Mouse (Mus musculus) hindbrain, embryonic 13.5 days (tissue): Measurements from ENCODE around the gene Heatr1. TPM values are rescaled to one million over a fixed set of nuclear protein-coding genes. Genes with fewer than 3 reads are reported as not detected.

Experiments
- ATAC-seq: fragments of 200-750 bp; cut with Nextera tagmentation; 2 replicates; pipeline ENCODE4 v1.8.0; 2017; ENCODE audit warnings: moderate TSS enrichment; ENCODE audit not compliant: low FRiP score
- H3K27ac ChIP-seq: fragments of 300-500 bp; sonication (generic); 2 replicates; pipeline ENCODE4 v1.5.1; 2015; ENCODE audit warnings: inconsistent platforms, mild to moderate bottlenecking, moderate library complexity
- H3K27me3 ChIP-seq: fragments of 300-500 bp; sonication (generic); 2 replicates; pipeline ENCODE4 v1.6.1; 2015; ENCODE audit warnings: mild to moderate bottlenecking, inconsistent platforms
- H3K36me3 ChIP-seq: fragments of 300-500 bp; sonication (generic); 2 replicates; pipeline ENCODE4 v1.6.1; 2015; ENCODE audit warnings: mild to moderate bottlenecking, inconsistent platforms
- H3K4me1 ChIP-seq: fragments of 300-500 bp; sonication (generic); replicated peaks from 2 replicates; pipeline ENCODE4 v1.6.1; 2015; ENCODE audit warnings: inconsistent platforms
- H3K4me2 ChIP-seq: fragments of 300-500 bp; sonication (generic); 2 replicates; pipeline ENCODE4 v1.6.1; 2015; ENCODE audit warnings: inconsistent platforms, mild to moderate bottlenecking, moderate library complexity
- H3K4me3 ChIP-seq: fragments of 300-500 bp; sonication (generic); 2 replicates; pipeline ENCODE4 v1.5.1; 2015; ENCODE audit warnings: mild to moderate bottlenecking, inconsistent platforms
- H3K9ac ChIP-seq: fragments of 300-500 bp; sonication (generic); 2 replicates; pipeline ENCODE4 v1.6.1; 2015; ENCODE audit warnings: mild to moderate bottlenecking, inconsistent platforms
- H3K9me3 ChIP-seq: fragments of 300-500 bp; sonication (generic); 2 replicates; pipeline ENCODE4 v1.6.1; 2016; ENCODE audit warnings: inconsistent platforms
- WGBS: fragments of 180-500 bp; shearing (Covaris S2); methylation state at CpG from one replicate; pipeline ENCODE4 v1.1.7; 2015; 5-methylcytosine and 5-hydroxymethylcytosine counted together
- polyA plus RNA-seq: library from polyadenylated mRNA; unstranded; fragments of >200 nt; fragmentation: Nextera tagmentation; extraction: Ambion mirVana; gene quantifications from 2 replicates; pipeline ENCODE4 v1.2.1, GENCODE M21; 2015

The Heatr1 gene
- polyA plus RNA-seq, 1 experiment from 2014 or later: 12.8 TPM

GRCm38 (mm10) chr13:12395571-12395970, 744 bp downstream of the Heatr1 start:
- 0% methylated on average over 23 of the region's 23 CpGs for WGBS
- Histone ChIP-seq H3K36me3 (peaks cover 30% of the 10 kb centered on the region), H3K4me3 (peak overlapping the region; percentile 92), H3K4me1 (peaks cover 10% of the 10 kb centered on the region), H3K27ac (no peak overlapping the region), H3K4me2 (peak overlapping the region; percentile 98), H3K27me3 (peaks cover 15% of the 10 kb centered on the region), H3K9me3 (no peaks in the 10 kb centered on the region), H3K9ac (peak overlapping the region; percentile 78)
- no peak; the same call in 1 of the 2 replicates for ATAC-seq

- H3K27ac ChIP-seq: no peak overlapping the region
- no peaks in the 10 kb centered on the region for H3K27me3 ChIP-seq
- WGBS: 85% methylated on average over 9 of the region's 9 CpGs
- no peak overlapping the region for H3K4me3 ChIP-seq
- H3K9ac ChIP-seq: no peak overlapping the region
- no peak for ATAC-seq
- H3K4me2 ChIP-seq: no peak overlapping the region
- peaks cover 75% of the 10 kb centered on the region for H3K36me3 ChIP-seq
- H3K4me1 ChIP-seq: no peaks in the 10 kb centered on the region
- no peaks in the 10 kb centered on the region for H3K9me3 ChIP-seq
These were observed 13.7 kb downstream of the Heatr1 start for GRCm38 (mm10) chr13:12408343-12409066.

- no peak overlapping the region for H3K4me3 ChIP-seq
- no peaks in the 10 kb centered on the region for H3K4me1 ChIP-seq
- H3K4me2 ChIP-seq: no peak overlapping the region
- WGBS: 89% methylated on average over 8 of the region's 8 CpGs
- no peaks in the 10 kb centered on the region for H3K9me3 ChIP-seq
- H3K36me3 ChIP-seq: peaks cover 84% of the 10 kb centered on the region
- ATAC-seq: no peak
- no peak overlapping the region for H3K9ac ChIP-seq
- no peaks in the 10 kb centered on the region for H3K27me3 ChIP-seq
- H3K27ac ChIP-seq: no peak overlapping the region
These were observed 17.2 kb downstream of the Heatr1 start for GRCm38 (mm10) chr13:12412016-12412415.

DNA sequence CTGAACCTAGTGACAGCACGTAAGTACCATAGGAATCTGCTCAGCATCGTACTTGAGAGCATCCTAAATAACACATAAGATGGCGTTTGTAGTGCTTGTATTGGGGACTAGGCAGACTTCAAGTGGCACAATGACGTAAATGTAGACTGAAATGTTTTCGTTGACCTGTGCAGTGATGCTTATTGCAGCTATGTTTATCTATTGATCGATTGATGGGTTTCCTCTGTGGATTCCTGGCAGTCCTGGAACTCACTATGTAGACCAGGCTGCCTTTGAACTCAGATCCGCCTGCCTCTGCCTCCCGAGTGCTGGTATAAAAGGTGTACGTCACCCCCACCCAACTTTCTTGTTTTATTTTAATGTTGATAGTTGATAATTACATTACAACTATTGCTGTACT, 25.8 kb downstream of the Heatr1 start:
- no peak for ATAC-seq

DNA sequence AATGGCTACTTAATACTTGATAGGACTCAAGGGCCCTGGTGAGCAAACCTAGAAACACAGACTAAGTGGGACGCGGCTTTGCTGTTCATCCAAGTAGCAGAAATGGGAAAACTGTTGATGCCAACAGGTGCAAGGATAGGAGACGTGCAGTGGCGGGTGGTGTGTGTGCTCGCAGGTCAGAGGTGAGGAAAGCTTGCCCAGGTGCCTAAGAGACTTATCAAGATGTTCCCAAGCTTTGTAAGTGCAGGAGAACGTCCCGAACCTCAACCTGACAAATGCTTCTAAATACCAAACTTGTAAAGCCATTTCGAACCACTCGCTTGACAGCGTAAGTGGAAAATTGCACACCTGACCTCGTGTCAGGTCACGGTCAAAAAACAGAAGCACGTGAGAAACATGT, 33.7 kb downstream of the Heatr1 start:
- H3K36me3 ChIP-seq: peaks cover 94% of the 10 kb centered on the region
- H3K4me1 ChIP-seq: no peaks in the 10 kb centered on the region
- H3K4me3 ChIP-seq: no peak overlapping the region
- ATAC-seq: no peak
- WGBS: 96% methylated on average over 13 of the region's 13 CpGs
- H3K9me3 ChIP-seq: no peaks in the 10 kb centered on the region
- no peak overlapping the region for H3K4me2 ChIP-seq
- no peaks in the 10 kb centered on the region for H3K27me3 ChIP-seq
- no peak overlapping the region for H3K27ac ChIP-seq
- no peak overlapping the region for H3K9ac ChIP-seq

More for the DNA sequence above, 25.8 kb downstream of the Heatr1 start:
- no peak overlapping the region for H3K9ac ChIP-seq
- no peak overlapping the region for H3K27ac ChIP-seq
- 96% methylated on average over 9 of the region's 9 CpGs for WGBS
- H3K4me2 ChIP-seq: no peak overlapping the region
- H3K4me3 ChIP-seq: no peak overlapping the region
- H3K9me3 ChIP-seq: no peaks in the 10 kb centered on the region
- H3K27me3 ChIP-seq: no peaks in the 10 kb centered on the region
- H3K4me1 ChIP-seq: no peaks in the 10 kb centered on the region
- H3K36me3 ChIP-seq: peaks cover 92% of the 10 kb centered on the region

- Histone ChIP-seq H3K27me3 (no peaks in the 10 kb centered on the region), H3K4me2 (no peak overlapping the region), H3K4me1 (no peaks in the 10 kb centered on the region), H3K27ac (no peak overlapping the region), H3K4me3 (no peak overlapping the region), H3K36me3 (peaks cover 93% of the 10 kb centered on the region), H3K9me3 (no peaks in the 10 kb centered on the region), H3K9ac (no peak overlapping the region)
- 88% methylated on average over 5 of the region's 5 CpGs for WGBS
- no peak for ATAC-seq
These were observed 39.0 kb downstream of the Heatr1 start for GRCm38 (mm10) chr13:12433843-12434242.

DNA sequence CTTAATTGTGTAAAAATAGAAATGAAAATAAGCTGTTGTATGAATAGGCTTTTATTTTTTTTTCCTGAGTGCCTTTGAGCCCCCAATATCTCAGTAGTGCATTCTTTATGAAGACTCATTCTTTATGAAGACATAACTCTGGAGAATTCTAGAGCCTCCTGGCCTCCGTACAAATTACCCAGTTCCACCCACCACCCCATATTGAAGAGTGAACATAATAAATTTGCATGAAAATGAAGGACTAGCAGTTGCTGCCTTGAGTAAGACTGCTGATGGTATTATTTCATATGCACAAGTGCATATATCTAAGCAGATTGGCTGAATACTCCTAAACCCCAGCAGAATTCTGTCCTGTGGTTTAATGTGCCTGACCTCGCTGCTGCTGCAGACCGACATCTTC, 44.8 kb downstream of the Heatr1 start:
- Histone ChIP-seq H3K9me3 (no peaks in the 10 kb centered on the region), H3K4me2 (no peak overlapping the region), H3K9ac (no peak overlapping the region), H3K4me1 (no peaks in the 10 kb centered on the region), H3K27ac (no peak overlapping the region), H3K4me3 (no peak overlapping the region), H3K36me3 (peaks cover 71% of the 10 kb centered on the region), H3K27me3 (no peaks in the 10 kb centered on the region)
- 96% methylated on average over 3 of the region's 3 CpGs for WGBS
- ATAC-seq: no peak

DNA sequence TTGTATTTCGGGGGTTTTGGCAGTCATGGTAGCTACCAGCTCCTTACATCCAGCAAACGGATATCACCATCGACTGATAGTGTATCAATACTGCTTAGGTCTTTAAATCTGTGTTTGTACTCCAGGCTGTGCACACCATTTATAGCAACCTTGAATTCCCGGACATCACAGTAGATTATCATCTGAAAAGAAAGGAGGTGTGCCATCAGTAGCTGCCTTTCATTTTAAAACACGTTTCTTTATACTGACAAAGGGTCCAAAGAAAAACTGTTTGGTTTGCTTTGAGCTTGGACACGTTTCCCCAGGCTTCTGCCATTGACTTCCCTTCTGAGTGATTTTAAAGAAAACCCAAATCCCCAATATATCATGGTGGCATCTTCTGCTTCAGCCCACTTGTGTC, 46.0 kb downstream of the Heatr1 start:
- WGBS: 88% methylated on average over 6 of the region's 6 CpGs
- Histone ChIP-seq H3K4me3 (no peak overlapping the region), H3K9me3 (no peaks in the 10 kb centered on the region), H3K36me3 (peaks cover 63% of the 10 kb centered on the region), H3K4me1 (no peaks in the 10 kb centered on the region), H3K9ac (no peak overlapping the region), H3K27me3 (no peaks in the 10 kb centered on the region), H3K4me2 (no peak overlapping the region), H3K27ac (no peak overlapping the region)
- no peak for ATAC-seq

DNA sequence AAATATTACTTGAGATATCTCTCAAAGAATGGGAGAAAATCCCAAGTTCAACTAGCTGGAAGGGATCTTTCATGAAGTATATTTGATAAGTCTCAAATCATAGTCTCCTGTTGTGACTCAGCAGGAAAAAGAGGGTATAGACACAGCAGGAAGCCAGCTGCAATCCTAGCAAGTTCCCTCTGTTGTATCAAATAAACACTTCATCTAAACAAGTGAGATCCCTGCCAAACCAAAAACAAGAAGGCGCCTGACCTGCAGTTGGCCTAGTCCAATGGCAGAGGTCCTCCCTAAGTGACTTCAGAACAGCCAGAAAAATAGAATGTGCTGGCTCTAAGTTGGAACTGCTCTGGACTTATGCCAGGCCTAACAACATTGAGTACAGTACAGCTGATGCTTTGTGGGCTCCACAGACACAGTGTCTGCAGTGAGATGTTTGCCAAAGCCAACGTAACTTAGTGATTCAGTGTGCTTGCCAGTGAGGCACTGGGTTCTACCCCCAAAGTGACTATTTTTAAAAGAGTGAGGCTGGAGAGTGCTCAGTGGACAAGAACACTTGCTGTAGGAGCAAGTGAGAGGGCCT, 47.3 kb downstream of the Heatr1 start:
- ATAC-seq: peak; percentile 63
- peaks cover 65% of the 10 kb centered on the region for H3K36me3 ChIP-seq
- 87% methylated on average over 2 of the region's 2 CpGs for WGBS
- H3K27me3 ChIP-seq: no peaks in the 10 kb centered on the region
- no peak overlapping the region for H3K4me3 ChIP-seq
- H3K27ac ChIP-seq: no peak overlapping the region
- H3K9ac ChIP-seq: no peak overlapping the region
- no peaks in the 10 kb centered on the region for H3K9me3 ChIP-seq
- H3K4me2 ChIP-seq: no peak overlapping the region
- no peaks in the 10 kb centered on the region for H3K4me1 ChIP-seq

DNA sequence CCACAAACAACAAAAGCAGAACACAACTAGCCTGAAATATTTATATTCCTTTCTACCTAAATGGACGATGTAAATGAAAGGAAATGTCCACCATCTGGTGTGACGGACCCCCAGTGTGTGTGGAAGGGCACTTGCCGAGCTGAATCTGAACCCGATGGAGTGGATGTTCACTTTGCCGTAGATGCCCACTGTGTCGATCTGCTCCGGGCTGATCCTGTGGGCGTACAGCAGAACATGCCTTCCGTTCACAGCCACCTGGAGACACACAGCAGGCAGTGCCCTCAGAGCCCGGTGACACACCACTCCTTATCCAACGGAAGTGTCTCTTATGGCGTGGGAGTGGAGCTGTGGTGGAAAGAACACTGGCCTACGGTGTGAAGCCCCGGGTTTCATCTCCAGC, 58.3 kb downstream of the Heatr1 start:
- H3K4me1 ChIP-seq: no peaks in the 10 kb centered on the region
- H3K9ac ChIP-seq: no peak overlapping the region
- no peaks in the 10 kb centered on the region for H3K9me3 ChIP-seq
- WGBS: 88% methylated on average over 14 of the region's 14 CpGs
- no peaks in the 10 kb centered on the region for H3K27me3 ChIP-seq
- H3K4me2 ChIP-seq: no peak overlapping the region
- peaks cover 41% of the 10 kb centered on the region for H3K36me3 ChIP-seq
- H3K27ac ChIP-seq: no peak overlapping the region
- no peak overlapping the region for H3K4me3 ChIP-seq
- no peak for ATAC-seq

GRCm38 (mm10) chr13:12454686-12455390, 60.0 kb downstream of the Heatr1 start:
- H3K4me2 ChIP-seq: no peak overlapping the region
- no peaks in the 10 kb centered on the region for H3K9me3 ChIP-seq
- no peak overlapping the region for H3K27ac ChIP-seq
- H3K27me3 ChIP-seq: no peaks in the 10 kb centered on the region
- no peak overlapping the region for H3K9ac ChIP-seq
- H3K4me1 ChIP-seq: peaks cover 3% of the 10 kb centered on the region
- WGBS: 83% methylated on average over 7 of the region's 7 CpGs
- no peak for ATAC-seq
- no peak overlapping the region for H3K4me3 ChIP-seq
- peaks cover 38% of the 10 kb centered on the region for H3K36me3 ChIP-seq

GRCm38 (mm10) chr13:12456711-12457110, 61.9 kb downstream of the Heatr1 start:
- H3K27me3 ChIP-seq: no peaks in the 10 kb centered on the region
- no peak overlapping the region for H3K27ac ChIP-seq
- H3K4me1 ChIP-seq: peaks cover 14% of the 10 kb centered on the region
- no peak overlapping the region for H3K4me2 ChIP-seq
- ATAC-seq: no peak
- no peaks in the 10 kb centered on the region for H3K9me3 ChIP-seq
- peaks cover 33% of the 10 kb centered on the region for H3K36me3 ChIP-seq
- WGBS: 77% methylated on average over 7 of the region's 7 CpGs
- no peak overlapping the region for H3K9ac ChIP-seq
- no peak overlapping the region for H3K4me3 ChIP-seq
